Mouse (Mus musculus): ENCODE results near the gene Sae1.

Gene Sae1

GRCm38 (mm10) chr7:16387160-16388041 lies at the start of gene Sae1:
Gene Sae1, minus strand, starts transcription at chr7:16387806.
- DNase-seq (ENCODE audit: low read depth, low spot score): peak; percentile 97

DNA sequence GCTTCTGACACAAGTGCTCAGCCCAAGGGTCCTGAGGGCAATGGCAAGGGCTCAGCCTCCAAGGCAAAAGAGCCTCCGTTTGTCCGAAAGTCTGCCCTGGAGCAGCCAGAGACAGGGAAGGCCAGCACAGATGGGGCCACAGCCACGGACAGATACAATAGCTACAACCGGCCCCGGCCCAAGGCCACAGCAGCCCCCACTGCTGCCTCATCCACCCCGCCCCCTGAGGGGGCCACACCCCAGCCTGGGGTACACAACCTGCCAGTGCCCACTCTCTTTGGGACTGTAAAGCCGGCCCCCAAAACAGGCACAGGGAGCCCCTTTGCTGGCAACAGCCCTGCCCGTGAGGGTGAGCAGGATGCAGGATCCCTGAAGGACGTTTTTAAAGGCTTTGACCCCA lies 47.5 kb upstream of the Sae1 start:
- no peak for DNase-seq (ENCODE audit: low read depth, low spot score)

GRCm38 (mm10) chr7:16433352-16433971 lies 45.9 kb upstream of the Sae1 start:
- no peak for DNase-seq (ENCODE audit: low read depth, low spot score)

- DNase-seq (ENCODE audit: low read depth, low spot score): peak; percentile 34
Observed at GRCm38 (mm10) chr7:16426129-16426729, 38.6 kb upstream of the Sae1 start.

DNA sequence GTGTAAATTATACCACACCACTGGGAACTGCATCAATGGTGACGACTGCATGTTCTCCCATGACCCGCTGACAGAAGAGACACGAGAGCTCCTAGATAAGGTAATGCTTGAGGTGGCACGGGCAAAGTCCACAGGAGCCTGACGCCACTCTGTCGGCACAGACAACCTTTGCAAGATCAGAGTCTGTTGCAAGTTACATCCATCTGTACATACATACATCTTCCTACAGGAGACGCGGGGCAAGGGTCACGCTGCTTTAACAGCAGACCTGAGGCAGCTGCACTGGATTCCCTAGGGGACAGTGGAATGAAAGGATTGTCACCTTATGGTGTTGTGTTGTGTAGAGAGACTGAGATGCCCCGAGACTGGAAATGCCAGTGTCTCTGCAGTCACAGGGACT lies 38.1 kb upstream of the Sae1 start:
- DNase-seq (ENCODE audit: low read depth, low spot score): no peak

- DNase-seq (ENCODE audit: low read depth, low spot score): no peak
Observed at GRCm38 (mm10) chr7:16423731-16424130, 36.1 kb upstream of the Sae1 start.

DNA sequence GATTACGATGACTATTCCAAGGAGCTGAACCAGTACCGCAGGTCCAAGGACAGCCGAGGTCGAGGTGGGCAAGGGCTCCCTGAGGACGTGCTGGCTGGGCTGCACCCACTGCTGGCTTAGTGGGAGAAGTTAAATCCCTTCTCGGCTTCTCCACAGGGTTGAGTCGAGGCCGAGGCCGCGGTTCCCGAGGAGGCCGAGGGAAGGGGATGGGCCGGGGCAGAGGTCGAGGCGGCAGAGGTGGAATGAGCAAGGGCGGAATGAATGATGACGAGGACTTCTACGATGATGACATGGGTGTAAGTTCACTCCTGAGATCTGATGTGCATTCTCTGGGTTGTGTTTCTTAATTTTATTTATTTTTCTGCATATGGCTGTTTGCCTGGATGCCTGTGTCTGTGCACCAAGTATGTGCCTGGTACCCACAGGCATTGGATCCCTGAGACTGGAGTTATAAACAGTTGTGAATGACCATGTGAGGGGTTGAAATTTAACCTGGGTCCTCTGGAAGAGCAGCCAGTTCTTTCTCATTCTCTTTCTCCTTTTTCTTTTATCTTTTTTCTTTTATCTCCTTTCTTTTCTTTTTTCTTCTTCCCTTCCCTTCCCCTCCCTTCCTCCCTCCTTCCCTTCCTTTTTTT lies 34.7 kb upstream of the Sae1 start:
- no peak for DNase-seq (ENCODE audit: low read depth, low spot score)

DNA sequence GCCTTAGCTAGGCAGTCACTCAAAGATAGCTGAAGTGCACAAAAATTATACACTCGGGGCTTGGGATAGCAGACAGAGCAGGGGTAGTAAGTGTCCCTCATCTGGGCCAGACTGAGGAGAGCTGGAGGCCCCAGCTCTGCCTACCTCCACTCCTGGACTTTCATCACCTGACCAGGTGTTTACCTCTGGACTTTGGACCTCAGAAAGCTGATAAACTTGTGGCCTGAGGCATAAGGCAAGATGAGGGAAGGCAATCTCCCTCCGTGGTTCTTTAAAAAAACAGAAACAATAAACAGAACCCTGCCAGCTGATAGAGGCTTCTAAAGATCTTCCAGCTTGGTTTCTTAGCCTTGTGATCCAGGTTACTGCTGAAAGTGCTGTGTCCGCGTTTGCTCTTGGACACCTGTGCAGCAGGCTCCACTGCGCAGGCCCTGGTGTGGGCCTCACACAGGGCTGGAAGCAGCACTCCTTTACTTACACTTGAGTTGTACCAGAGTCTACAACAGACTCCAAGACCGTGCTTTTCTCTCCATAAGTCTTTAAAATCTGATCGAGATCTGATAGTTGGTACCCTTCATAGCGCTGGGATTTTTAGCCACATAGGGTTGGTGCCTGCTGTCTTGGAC lies 33.0 kb upstream of the Sae1 start:
- DNase-seq (ENCODE audit: low read depth, low spot score): no peak

DNA sequence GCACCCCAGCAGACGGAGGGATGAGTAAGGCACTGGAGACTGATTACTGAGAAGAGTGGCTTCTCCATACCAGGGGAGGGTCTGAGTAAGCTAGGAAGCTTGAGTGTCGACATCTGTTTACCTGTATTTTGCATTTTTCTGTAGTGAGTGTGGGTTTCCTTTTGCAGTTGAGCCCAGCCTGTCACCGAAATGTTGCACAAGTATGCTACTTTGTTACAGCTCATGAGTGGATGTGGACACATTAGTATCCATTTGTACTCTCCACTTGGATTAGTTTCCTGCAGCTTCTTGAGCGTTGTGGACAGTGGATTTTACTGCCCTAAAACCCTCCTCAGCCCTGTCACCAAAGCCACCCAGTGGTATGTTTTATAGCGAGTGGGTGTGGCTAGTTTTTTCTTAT lies 31.1 kb upstream of the Sae1 start:
- no peak for DNase-seq (ENCODE audit: low read depth, low spot score)

GRCm38 (mm10) chr7:16417141-16417771 lies 29.6 kb upstream of the Sae1 start:
- DNase-seq (ENCODE audit: low read depth, low spot score): no peak

DNA sequence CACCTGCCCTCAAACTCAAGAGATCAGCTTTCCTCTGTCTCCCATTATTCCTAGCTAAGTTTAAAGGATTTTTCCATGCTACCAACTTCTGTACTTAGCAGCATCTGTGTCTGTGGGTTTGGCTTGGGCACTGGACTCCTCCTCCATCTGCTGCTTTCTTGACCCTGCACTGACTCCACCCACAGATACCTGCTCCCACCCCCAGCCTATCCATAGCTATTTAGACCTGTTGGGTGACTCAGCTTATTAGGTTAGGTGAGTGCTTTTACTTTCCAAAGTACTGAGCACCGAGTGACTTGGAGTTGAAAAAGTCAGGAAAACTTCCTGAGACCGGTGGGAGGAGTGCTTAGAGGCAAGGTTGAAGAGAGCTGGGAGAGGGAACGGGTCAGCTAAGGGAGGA lies 27.8 kb upstream of the Sae1 start:
- DNase-seq (ENCODE audit: low read depth, low spot score): peak; percentile 49

GRCm38 (mm10) chr7:16412930-16413329 lies 25.3 kb upstream of the Sae1 start:
- no peak for DNase-seq (ENCODE audit: low read depth, low spot score)

DNA sequence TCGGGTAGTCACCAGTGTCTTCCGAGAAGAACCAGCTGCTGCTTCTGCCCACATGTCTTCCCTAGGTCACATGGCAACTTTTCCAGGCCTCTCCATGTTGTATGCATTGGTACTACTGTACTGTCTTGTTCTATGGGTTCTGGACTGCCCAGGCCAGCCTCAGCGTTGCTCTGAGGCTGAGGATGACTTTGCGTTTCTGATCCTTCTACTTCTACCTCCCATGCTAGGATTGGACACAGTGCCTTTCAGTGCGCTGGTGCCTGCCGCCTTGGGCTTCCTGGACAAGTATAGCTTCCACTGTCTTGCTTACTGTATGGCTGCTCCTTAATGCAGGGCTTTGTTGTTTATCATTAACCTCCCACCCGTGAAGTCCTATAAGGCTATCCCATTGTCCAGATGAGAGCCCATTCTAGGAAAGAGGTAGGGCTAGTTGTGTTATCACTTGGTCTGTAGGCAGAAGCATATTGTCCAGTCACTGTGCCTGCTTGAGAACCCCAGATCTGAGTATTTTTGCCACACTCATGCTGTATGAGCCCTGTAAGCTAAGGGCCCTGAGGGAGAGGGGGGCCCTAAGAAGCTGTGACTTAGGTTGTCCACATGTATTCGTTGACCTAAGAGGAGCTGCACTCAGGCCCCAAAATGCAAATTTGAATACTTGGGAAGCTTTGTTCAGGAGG lies 24.8 kb upstream of the Sae1 start:
- DNase-seq (ENCODE audit: low read depth, low spot score): no peak

- DNase-seq (ENCODE audit: low read depth, low spot score): no peak
Observed at GRCm38 (mm10) chr7:16411100-16411499, 23.5 kb upstream of the Sae1 start.

GRCm38 (mm10) chr7:16406978-16407377 lies 19.4 kb upstream of the Sae1 start:
- no peak for DNase-seq (ENCODE audit: low read depth, low spot score)

GRCm38 (mm10) chr7:16405516-16406351 lies 18.1 kb upstream of the Sae1 start:
- DNase-seq (ENCODE audit: low read depth, low spot score): no peak

DNA sequence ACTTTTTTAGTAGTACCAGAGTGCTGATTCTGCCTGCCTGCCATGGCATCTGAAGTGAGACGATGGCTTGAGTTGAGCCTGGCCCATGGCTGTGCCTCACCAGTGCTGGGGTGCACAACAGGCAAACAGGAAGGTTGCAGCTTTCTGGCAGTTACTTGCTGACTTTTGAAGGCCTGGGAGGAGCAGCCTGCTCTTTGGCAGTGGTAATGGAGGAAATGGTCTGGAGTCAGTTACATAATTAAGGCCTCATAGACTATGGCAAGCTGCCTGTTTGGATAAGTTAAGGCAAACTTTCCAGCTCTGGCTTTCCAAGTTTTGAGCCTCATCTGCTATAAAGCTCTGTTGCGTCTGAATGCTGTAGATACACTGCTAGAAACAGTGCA lies 17.5 kb upstream of the Sae1 start:
- no peak for DNase-seq (ENCODE audit: low read depth, low spot score)

DNA sequence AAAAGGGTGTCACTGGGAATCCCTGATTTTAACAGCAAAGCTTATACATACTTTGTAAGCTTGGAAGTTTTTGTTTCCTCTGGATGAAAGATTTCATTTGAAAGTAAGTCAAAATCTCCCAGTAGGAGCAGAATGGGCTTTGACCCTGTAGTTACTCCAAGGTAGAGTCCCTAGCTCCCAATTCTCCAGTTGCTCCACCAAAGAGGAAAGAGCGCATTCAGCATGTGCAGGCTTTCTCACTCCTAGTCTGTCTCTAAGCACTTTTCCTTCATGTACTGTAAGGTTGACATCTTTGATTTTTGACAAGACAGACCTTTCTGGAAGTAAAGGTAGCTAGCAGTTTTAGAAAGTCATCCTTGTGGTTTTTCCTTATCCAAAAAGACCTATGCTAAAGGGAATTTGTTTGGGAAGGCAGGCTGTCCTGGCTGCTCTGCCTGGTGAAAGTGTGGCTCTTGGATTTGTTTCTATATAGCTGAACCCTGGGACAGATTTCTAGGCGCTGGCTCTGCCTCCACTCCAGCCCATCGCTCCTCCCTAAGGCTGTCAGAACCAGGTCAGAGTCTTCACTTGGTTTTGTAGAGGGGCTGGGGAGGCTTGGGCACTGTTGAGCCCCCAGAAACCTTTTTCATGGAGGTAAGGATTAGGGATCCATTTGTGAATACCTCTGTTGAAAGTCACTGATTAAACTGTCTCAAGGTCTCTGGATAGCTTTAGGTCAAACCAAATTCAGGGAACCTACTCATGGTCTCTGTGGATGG lies 16.9 kb upstream of the Sae1 start:
- no peak for DNase-seq (ENCODE audit: low read depth, low spot score)
